Mouse (Mus musculus): Measurements from ENCODE around the gene Opn1mw. TPM values are rescaled to one million over a fixed set of nuclear protein-coding genes. Genes with fewer than 3 reads are reported as not detected.
"Not testable (repeated sequence)": the region's sequence is repeated elsewhere in the genome, so short reads cannot be mapped to it uniquely, and the experiment has no call there.

Opn1mw gene
- polyA plus RNA-seq (2016; fragmentation: Nextera tagmentation; extraction: Ambion mirVana), result not detected in 2 replicates

GRCm38 (mm10) chrX:74127164-74127563 is at the start of gene Opn1mw:
Opn1mw (plus strand) TSS chrX:74127464.
- H3K27ac ChIP-seq, result no peak within 1 kb of the TSS
- no peaks in the 10 kb centered on the region for H3K4me1 ChIP-seq

GRCm38 (mm10) chrX:74084276-74084837 is 42.9 kb upstream of the Opn1mw start:
- peaks cover 40% of the 10 kb centered on the region for H3K27me3 ChIP-seq (ENCODE audit: low read depth, poor library complexity, severe bottlenecking)
- H3K4me3 ChIP-seq, result peak overlapping the region; percentile 68
- no peaks in the 10 kb centered on the region for H3K9me3 ChIP-seq (replicated peaks)
- DNase-seq (ENCODE audit: low spot score), result no peak
- H3K27ac ChIP-seq, result peak overlapping the region; percentile 95
- WGBS, result 15% methylated on average over 17 of the region's 17 CpGs
- no peaks in the 10 kb centered on the region for H3K4me1 ChIP-seq
- H3K36me3 ChIP-seq, result peaks cover 1% of the 10 kb centered on the region

More at GRCm38 (mm10) chrX:74127164-74127563, at the start of gene Opn1mw:
- no peak within 1 kb of the TSS for H3K4me3 ChIP-seq
- no peak for DNase-seq (ENCODE audit: low spot score)
- H3K36me3 ChIP-seq, result no peaks in the 10 kb centered on the region
- H3K9me3 ChIP-seq (replicated peaks), result no peaks in the 10 kb centered on the region
- H3K27me3 ChIP-seq (ENCODE audit: low read depth, poor library complexity, severe bottlenecking), result peaks cover 73% of the 10 kb centered on the region

GRCm38 (mm10) chrX:74084946-74085498 is 42.2 kb upstream of the Opn1mw start:
- WGBS, result 8% methylated on average over 28 of the region's 56 CpGs
- H3K4me3 ChIP-seq, result peak overlapping the region; percentile 68
- peak; percentile 84 for DNase-seq (ENCODE audit: low spot score)
- H3K27ac ChIP-seq, result peak overlapping the region; percentile 95
- H3K4me1 ChIP-seq, result no peaks in the 10 kb centered on the region
- no peaks in the 10 kb centered on the region for H3K9me3 ChIP-seq (replicated peaks)
- H3K27me3 ChIP-seq (ENCODE audit: low read depth, poor library complexity, severe bottlenecking), result peaks cover 44% of the 10 kb centered on the region
- no peaks in the 10 kb centered on the region for H3K36me3 ChIP-seq

GRCm38 (mm10) chrX:74085601-74086038 is 41.6 kb upstream of the Opn1mw start:
- H3K4me1 ChIP-seq, result no peaks in the 10 kb centered on the region
- H3K36me3 ChIP-seq, result no peaks in the 10 kb centered on the region
- 12% methylated on average over 27 of the region's 27 CpGs for WGBS
- H3K27ac ChIP-seq, result peak overlapping the region; percentile 95
- peak overlapping the region; percentile 68 for H3K4me3 ChIP-seq
- no peaks in the 10 kb centered on the region for H3K9me3 ChIP-seq (replicated peaks)
- peak; percentile 91 for DNase-seq (ENCODE audit: low spot score)
- H3K27me3 ChIP-seq (ENCODE audit: low read depth, poor library complexity, severe bottlenecking), result peaks cover 50% of the 10 kb centered on the region

- no peaks in the 10 kb centered on the region for H3K9me3 ChIP-seq (replicated peaks)
- H3K27me3 ChIP-seq (ENCODE audit: low read depth, poor library complexity, severe bottlenecking), result peaks cover 45% of the 10 kb centered on the region
- no peaks in the 10 kb centered on the region for H3K36me3 ChIP-seq
- no peak for DNase-seq (ENCODE audit: low spot score)
- no peak overlapping the region for H3K27ac ChIP-seq
- 67% methylated on average over 1 of the region's 1 CpGs for WGBS
- H3K4me1 ChIP-seq, result no peaks in the 10 kb centered on the region
- no peak overlapping the region for H3K4me3 ChIP-seq
Measured at GRCm38 (mm10) chrX:74095130-74095529, 32.1 kb upstream of the Opn1mw start.

- 75% methylated on average over 4 of the region's 4 CpGs for WGBS
- Histone ChIP-seq H3K36me3 (no peaks in the 10 kb centered on the region), H3K27ac (no peak overlapping the region), H3K9me3 (replicated peaks) (no peaks in the 10 kb centered on the region), H3K4me1 (no peaks in the 10 kb centered on the region), H3K4me3 (no peak overlapping the region), H3K27me3 (ENCODE audit: low read depth, poor library complexity, severe bottlenecking) (peaks cover 55% of the 10 kb centered on the region)
- no peak for DNase-seq (ENCODE audit: low spot score)
Measured at GRCm38 (mm10) chrX:74103457-74104188, 23.6 kb upstream of the Opn1mw start.

- Histone ChIP-seq H3K27ac (no peak overlapping the region), H3K4me1 (no peaks in the 10 kb centered on the region), H3K4me3 (no peak overlapping the region), H3K36me3 (no peaks in the 10 kb centered on the region), H3K27me3 (ENCODE audit: low read depth, poor library complexity, severe bottlenecking) (peaks cover 59% of the 10 kb centered on the region), H3K9me3 (replicated peaks) (no peaks in the 10 kb centered on the region)
- DNase-seq (ENCODE audit: low spot score), result no peak
- WGBS, result 59% methylated on average over 2 of the region's 2 CpGs
Measured at GRCm38 (mm10) chrX:74105916-74106315, 21.3 kb upstream of the Opn1mw start.

- no peaks in the 10 kb centered on the region for H3K9me3 ChIP-seq (replicated peaks)
- no peak for DNase-seq (ENCODE audit: low spot score)
- WGBS, result 51% methylated on average over 3 of the region's 3 CpGs
Measured at GRCm38 (mm10) chrX:74108747-74109146, 18.5 kb upstream of the Opn1mw start.

GRCm38 (mm10) chrX:74114036-74114435 is 13.2 kb upstream of the Opn1mw start:
- Histone ChIP-seq H3K4me1 (no peaks in the 10 kb centered on the region), H3K27me3 (ENCODE audit: low read depth, poor library complexity, severe bottlenecking) (peaks cover 33% of the 10 kb centered on the region), H3K9me3 (replicated peaks) (no peaks in the 10 kb centered on the region), H3K27ac (no peak overlapping the region), H3K4me3 (no peak overlapping the region), H3K36me3 (no peaks in the 10 kb centered on the region)
- no peak for DNase-seq (ENCODE audit: low spot score)

More at GRCm38 (mm10) chrX:74108747-74109146, 18.5 kb upstream of the Opn1mw start:
- Histone ChIP-seq H3K27ac (no peak overlapping the region), H3K27me3 (ENCODE audit: low read depth, poor library complexity, severe bottlenecking) (peaks cover 49% of the 10 kb centered on the region), H3K4me1 (no peaks in the 10 kb centered on the region), H3K36me3 (no peaks in the 10 kb centered on the region), H3K4me3 (no peak overlapping the region)

GRCm38 (mm10) chrX:74115511-74115910 is 11.8 kb upstream of the Opn1mw start:
- Histone ChIP-seq H3K9me3 (replicated peaks) (no peaks in the 10 kb centered on the region), H3K36me3 (no peaks in the 10 kb centered on the region), H3K27me3 (ENCODE audit: low read depth, poor library complexity, severe bottlenecking) (peaks cover 32% of the 10 kb centered on the region), H3K4me3 (0 out of 2 replicates have a peak overlapping the region, but pooled peaks have one; percentile 20), H3K27ac (no peak overlapping the region), H3K4me1 (no peaks in the 10 kb centered on the region)
- WGBS, result 20% methylated on average over 10 of the region's 10 CpGs
- DNase-seq (ENCODE audit: low spot score), result peak; percentile 44

- H3K36me3 ChIP-seq, result no peaks in the 10 kb centered on the region
- peaks cover 73% of the 10 kb centered on the region for H3K27me3 ChIP-seq (ENCODE audit: low read depth, poor library complexity, severe bottlenecking)
- no peaks in the 10 kb centered on the region for H3K9me3 ChIP-seq (replicated peaks)
- no peak overlapping the region for H3K4me3 ChIP-seq
- no peak for DNase-seq (ENCODE audit: low spot score)
- no peak overlapping the region for H3K27ac ChIP-seq
- H3K4me1 ChIP-seq, result no peaks in the 10 kb centered on the region
- WGBS, result 71% methylated on average over 2 of the region's 2 CpGs
Measured at GRCm38 (mm10) chrX:74124975-74125374, 2.3 kb upstream of the Opn1mw start.

- not testable (repeated sequence) for H3K4me3 ChIP-seq; H3K27ac ChIP-seq; H3K36me3 ChIP-seq; DNase-seq (ENCODE audit: low spot score); H3K4me1 ChIP-seq; H3K9me3 ChIP-seq (replicated peaks)
- WGBS, result 32% methylated on average over 1 of the region's 1 CpGs
- H3K27me3 ChIP-seq (ENCODE audit: low read depth, poor library complexity, severe bottlenecking), result peaks cover 65% of the 10 kb centered on the region; the same call in 1 of the 2 replicates
Measured at GRCm38 (mm10) chrX:74135263-74135662, 8.0 kb downstream of the Opn1mw start, which contains the start of gene Mecp2. Mecp2 (minus strand) TSS chrX:74135363.

GRCm38 (mm10) chrX:74167738-74168137 is 40.5 kb downstream of the Opn1mw start, which contains the start of gene Tex28:
Tex28 (minus strand) TSS chrX:74167838.
- 0 out of 2 replicates have a peak, but pooled peaks cover 2% of the 10 kb centered on the region for H3K27me3 ChIP-seq (ENCODE audit: low read depth, poor library complexity, severe bottlenecking)
- WGBS, result 100% methylated on average over 1 of the region's 1 CpGs
- H3K4me3 ChIP-seq, result no peak within 1 kb of the TSS
- H3K36me3 ChIP-seq, result no peaks in the 10 kb centered on the region
- no peaks in the 10 kb centered on the region for H3K4me1 ChIP-seq
- no peaks in the 10 kb centered on the region for H3K9me3 ChIP-seq (replicated peaks)
- DNase-seq (ENCODE audit: low spot score), result no peak
- no peak within 1 kb of the TSS for H3K27ac ChIP-seq
